Mouse (Mus musculus): ENCODE results near the gene Rpl13a. TPM values are rescaled to one million over a fixed set of nuclear protein-coding genes. Genes with fewer than 3 reads are reported as not detected.
"Not testable (repeated sequence)": the region's sequence is repeated elsewhere in the genome, so short reads cannot be mapped to it uniquely, and the experiment has no call there.

Gene Rpl13a
- polyA plus RNA-seq, 1 experiment from 2014 or later, result 1,469 TPM

DNA sequence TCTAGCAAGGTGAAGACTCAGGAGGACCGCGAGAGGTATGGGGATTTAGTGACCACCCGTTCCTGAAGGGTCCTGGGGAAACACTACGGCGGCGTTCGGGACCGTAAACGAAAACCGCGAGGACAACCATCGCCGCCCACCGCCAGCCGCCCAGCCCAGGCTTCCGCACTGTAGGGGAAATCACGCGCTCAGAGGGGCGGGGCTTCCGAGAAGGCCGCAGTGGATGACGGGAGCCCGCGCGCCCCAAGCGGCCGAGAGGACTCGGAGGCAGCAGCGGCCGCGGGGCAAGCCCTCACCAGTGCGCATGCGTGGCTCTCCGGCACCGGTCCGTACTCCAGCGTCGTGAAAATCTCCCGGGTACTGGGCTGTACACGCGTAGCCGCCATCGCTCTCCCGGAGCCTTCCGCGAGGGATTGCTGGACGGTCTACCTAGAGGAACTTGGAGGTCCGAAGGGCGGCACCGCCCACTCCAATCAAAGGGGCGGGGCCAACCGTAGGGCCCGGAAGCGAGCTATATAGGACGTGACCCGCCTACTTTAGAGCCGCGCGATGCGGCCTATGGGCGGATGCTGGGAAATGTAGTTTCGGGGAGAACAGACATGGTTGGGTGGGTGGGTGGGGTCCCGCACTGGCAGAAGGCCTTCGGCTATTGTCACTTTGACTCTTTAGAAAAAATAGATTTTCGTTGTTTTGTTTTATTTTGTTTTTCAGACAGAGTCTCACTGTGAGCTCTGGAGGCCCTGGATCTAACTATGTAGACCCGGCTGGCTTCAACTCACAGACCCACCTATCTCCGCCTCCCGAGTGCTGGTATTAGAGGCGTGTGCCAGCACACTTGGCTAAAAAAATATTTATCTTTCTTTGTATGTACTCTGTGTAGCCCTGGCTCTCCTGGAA lies 25.8 kb upstream of the Rpl13a start, which contains the start of the genes Pih1d1 and Aldh16a1:
Gene Pih1d1, plus strand, starts transcription at position 208 of the 897 bp plus-strand sequence.
Gene Aldh16a1, minus strand, starts transcription at position 489 of the 897 bp plus-strand sequence.
- peak within 1 kb of the TSS; percentile 76 for H3K9ac ChIP-seq (ENCODE audit: low read length)
- H3K9me3 ChIP-seq (ENCODE audit: control insufficient read depth, low read length), result no peaks in the 10 kb centered on the region
- WGBS, result 5% methylated on average over 69 of the region's 69 CpGs
- peaks cover 2% of the 10 kb centered on the region; the same call in 1 of the 2 replicates for H3K36me3 ChIP-seq (ENCODE audit: control insufficient read depth, insufficient read depth, low read length)
- peak within 1 kb of the TSS; percentile 91 for H3K27ac ChIP-seq (replicated peaks; ENCODE audit: low read depth, low read length)
- ATAC-seq (ENCODE audit: insufficient number of reproducible peaks, low FRiP score, low TSS enrichment, low read depth) (peak; percentile 94), DNase-seq (ENCODE audit: low spot score) (peak; percentile 98)
- H3K4me3 ChIP-seq (ENCODE audit: low read depth, low read length), result peak within 1 kb of the TSS; percentile 51
- H3K27me3 ChIP-seq (ENCODE audit: control insufficient read depth, insufficient read depth, low read length), result no peaks in the 10 kb centered on the region
- peak within 1 kb of the TSS; percentile 53 for H3K4me2 ChIP-seq (ENCODE audit: low read depth, severe bottlenecking)
- H3K4me1 ChIP-seq (ENCODE audit: control insufficient read depth, insufficient read depth, low read length), result 0 out of 2 replicates have a peak, but pooled peaks cover 14% of the 10 kb centered on the region

DNA sequence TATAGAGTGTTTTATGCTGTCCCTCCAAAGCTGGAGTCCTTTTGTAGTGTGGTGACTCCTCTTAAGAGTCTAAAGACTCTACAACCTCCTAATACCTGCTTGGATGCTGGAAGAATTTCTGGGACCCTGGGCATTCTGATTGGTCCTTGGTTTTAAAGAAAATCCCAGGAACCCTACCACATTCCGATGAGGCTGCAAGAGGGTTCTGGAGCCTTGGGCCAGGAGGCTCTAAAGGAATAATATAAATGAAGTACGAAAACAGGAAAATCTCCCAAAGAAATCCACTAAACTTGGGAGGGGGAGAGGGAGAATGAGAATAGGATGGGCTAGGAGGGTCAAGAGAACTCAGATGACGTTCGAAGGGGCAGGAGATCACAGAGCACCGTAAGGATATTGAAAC lies 25.0 kb upstream of the Rpl13a start:
- DNase-seq (ENCODE audit: low spot score), result no peak
- peak overlapping the region; percentile 91; the same call in 1 of the 2 replicates for H3K27ac ChIP-seq (replicated peaks; ENCODE audit: low read depth, low read length)
- no peaks in the 10 kb centered on the region for H3K27me3 ChIP-seq (ENCODE audit: control insufficient read depth, insufficient read depth, low read length)
- H3K4me2 ChIP-seq (ENCODE audit: low read depth, severe bottlenecking), result peak overlapping the region; percentile 53
- H3K9me3 ChIP-seq (ENCODE audit: control insufficient read depth, low read length), result no peaks in the 10 kb centered on the region
- peak overlapping the region; percentile 76 for H3K9ac ChIP-seq (ENCODE audit: low read length)
- 0 out of 2 replicates have a peak, but pooled peaks cover 14% of the 10 kb centered on the region for H3K4me1 ChIP-seq (ENCODE audit: control insufficient read depth, insufficient read depth, low read length)
- ATAC-seq (ENCODE audit: insufficient number of reproducible peaks, low FRiP score, low TSS enrichment, low read depth), result no peak
- 5% methylated on average over 5 of the region's 5 CpGs for WGBS
- peak overlapping the region; percentile 51 for H3K4me3 ChIP-seq (ENCODE audit: low read depth, low read length)
- peaks cover 2% of the 10 kb centered on the region; the same call in 1 of the 2 replicates for H3K36me3 ChIP-seq (ENCODE audit: control insufficient read depth, insufficient read depth, low read length)

DNA sequence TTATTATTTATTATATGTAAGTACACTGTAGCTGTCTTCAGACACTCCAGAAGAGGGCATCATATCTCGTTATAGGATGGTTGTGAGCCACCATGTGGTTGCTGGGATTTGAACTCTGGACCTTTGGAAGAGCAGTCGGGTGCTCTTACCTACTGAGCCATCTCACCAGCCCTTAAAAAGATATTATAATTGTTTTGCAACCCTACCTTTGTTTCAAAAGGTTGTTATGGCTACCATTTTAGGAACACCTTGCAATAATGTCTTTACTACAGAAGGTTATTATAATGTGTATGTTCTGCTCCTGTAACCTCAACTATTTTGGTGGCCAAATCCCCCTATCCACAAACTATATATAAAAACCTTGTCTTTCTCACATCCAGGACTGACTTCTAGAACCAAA lies 24.5 kb upstream of the Rpl13a start:
- H3K27me3 ChIP-seq (ENCODE audit: control insufficient read depth, insufficient read depth, low read length); H3K4me2 ChIP-seq (ENCODE audit: low read depth, severe bottlenecking); H3K9me3 ChIP-seq (ENCODE audit: control insufficient read depth, low read length); H3K4me3 ChIP-seq (ENCODE audit: low read depth, low read length); DNase-seq (ENCODE audit: low spot score); H3K27ac ChIP-seq (replicated peaks; ENCODE audit: low read depth, low read length); ATAC-seq (ENCODE audit: insufficient number of reproducible peaks, low FRiP score, low TSS enrichment, low read depth); H3K9ac ChIP-seq (ENCODE audit: low read length); H3K36me3 ChIP-seq (ENCODE audit: control insufficient read depth, insufficient read depth, low read length): not testable (repeated sequence)
- 91% methylated on average over 2 of the region's 2 CpGs for WGBS
- H3K4me1 ChIP-seq (ENCODE audit: control insufficient read depth, insufficient read depth, low read length), result 0 out of 2 replicates have a peak, but pooled peaks cover 14% of the 10 kb centered on the region

DNA sequence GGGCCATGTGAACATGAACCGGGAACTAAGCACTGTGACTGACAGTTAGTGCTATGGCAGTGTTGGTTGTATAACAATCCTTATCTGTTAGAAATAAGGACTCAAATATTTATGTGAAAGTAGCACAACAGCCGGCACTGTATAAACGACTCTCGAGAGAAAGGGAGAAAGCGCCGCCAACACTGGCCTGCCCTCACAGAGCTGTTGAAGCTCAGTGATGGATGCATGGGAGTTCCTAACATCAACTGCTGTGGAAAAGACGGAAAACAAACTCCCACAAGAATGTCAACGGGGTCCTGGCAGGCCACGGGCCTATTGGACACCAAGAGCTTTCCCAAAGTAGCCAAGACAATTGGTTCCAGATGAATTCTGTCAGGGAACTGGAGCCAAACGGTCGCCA lies 22.7 kb upstream of the Rpl13a start:
- no peaks in the 10 kb centered on the region for H3K9me3 ChIP-seq (ENCODE audit: control insufficient read depth, low read length)
- H3K36me3 ChIP-seq (ENCODE audit: control insufficient read depth, insufficient read depth, low read length), result peaks cover 2% of the 10 kb centered on the region; the same call in 1 of the 2 replicates
- peak overlapping the region; percentile 33; the same call in 1 of the 2 replicates for H3K27ac ChIP-seq (replicated peaks; ENCODE audit: low read depth, low read length)
- H3K4me1 ChIP-seq (ENCODE audit: control insufficient read depth, insufficient read depth, low read length), result 0 out of 2 replicates have a peak, but pooled peaks cover 14% of the 10 kb centered on the region
- H3K4me3 ChIP-seq (ENCODE audit: low read depth, low read length), result no peak overlapping the region
- ATAC-seq (ENCODE audit: insufficient number of reproducible peaks, low FRiP score, low TSS enrichment, low read depth) (no peak), DNase-seq (ENCODE audit: low spot score) (no peak)
- WGBS, result 22% methylated on average over 11 of the region's 11 CpGs
- H3K9ac ChIP-seq (ENCODE audit: low read length), result no peak overlapping the region
- no peak overlapping the region for H3K4me2 ChIP-seq (ENCODE audit: low read depth, severe bottlenecking)
- H3K27me3 ChIP-seq (ENCODE audit: control insufficient read depth, insufficient read depth, low read length), result no peaks in the 10 kb centered on the region

DNA sequence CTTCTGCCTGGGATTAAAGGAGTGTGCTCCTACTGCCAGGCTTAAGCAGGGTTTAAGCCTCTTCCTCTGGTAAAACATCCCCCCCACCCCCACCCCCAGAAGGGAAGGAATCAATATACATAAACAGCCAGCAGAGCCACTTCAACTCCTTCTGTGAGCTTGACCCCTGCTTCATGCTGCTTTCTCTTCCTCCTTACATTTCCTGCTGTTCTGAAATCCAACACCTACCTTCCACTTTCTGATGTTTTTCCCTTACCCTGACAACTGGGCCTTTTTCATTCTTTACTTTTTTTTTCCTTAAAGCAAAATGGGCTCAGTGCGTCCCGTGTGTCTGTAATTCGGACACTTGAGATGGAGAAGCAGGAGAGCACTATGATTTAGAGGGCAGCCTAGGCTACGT lies 21.8 kb upstream of the Rpl13a start:
- Histone ChIP-seq H3K27ac (replicated peaks; ENCODE audit: low read depth, low read length) (no peak overlapping the region), H3K9ac (ENCODE audit: low read length) (no peak overlapping the region), H3K27me3 (ENCODE audit: control insufficient read depth, insufficient read depth, low read length) (no peaks in the 10 kb centered on the region), H3K9me3 (ENCODE audit: control insufficient read depth, low read length) (no peaks in the 10 kb centered on the region), H3K4me3 (ENCODE audit: low read depth, low read length) (no peak overlapping the region), H3K36me3 (ENCODE audit: control insufficient read depth, insufficient read depth, low read length) (peaks cover 2% of the 10 kb centered on the region; the same call in 1 of the 2 replicates), H3K4me1 (ENCODE audit: control insufficient read depth, insufficient read depth, low read length) (0 out of 2 replicates have a peak, but pooled peaks cover 12% of the 10 kb centered on the region), H3K4me2 (ENCODE audit: low read depth, severe bottlenecking) (no peak overlapping the region)
- ATAC-seq (ENCODE audit: insufficient number of reproducible peaks, low FRiP score, low TSS enrichment, low read depth) (no peak), DNase-seq (ENCODE audit: low spot score) (no peak)
- WGBS, result 44% methylated on average over 4 of the region's 4 CpGs

DNA sequence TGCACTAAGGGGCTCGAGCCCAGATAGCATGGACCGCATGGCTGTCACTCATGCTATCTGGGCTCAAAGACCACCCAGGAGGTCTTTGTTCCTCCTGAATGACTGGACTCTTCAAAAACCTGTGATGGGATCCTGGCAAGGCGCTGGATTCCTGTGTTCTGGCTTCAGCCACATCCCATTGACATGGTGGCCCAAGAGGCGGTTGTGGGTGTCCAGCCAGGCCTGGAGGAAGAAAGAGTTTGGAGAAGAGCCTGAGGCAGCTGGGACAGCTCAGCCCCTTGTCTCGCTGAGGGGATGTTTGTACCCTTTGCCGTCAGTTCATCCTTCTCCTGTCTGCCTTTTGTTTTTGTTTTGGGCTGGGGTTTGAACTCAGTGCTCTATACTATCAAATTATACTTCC lies 21.0 kb upstream of the Rpl13a start:
- WGBS, result 77% methylated on average over 6 of the region's 6 CpGs
- no peak overlapping the region for H3K9ac ChIP-seq (ENCODE audit: low read length)
- DNase-seq (ENCODE audit: low spot score), result no peak

DNA sequence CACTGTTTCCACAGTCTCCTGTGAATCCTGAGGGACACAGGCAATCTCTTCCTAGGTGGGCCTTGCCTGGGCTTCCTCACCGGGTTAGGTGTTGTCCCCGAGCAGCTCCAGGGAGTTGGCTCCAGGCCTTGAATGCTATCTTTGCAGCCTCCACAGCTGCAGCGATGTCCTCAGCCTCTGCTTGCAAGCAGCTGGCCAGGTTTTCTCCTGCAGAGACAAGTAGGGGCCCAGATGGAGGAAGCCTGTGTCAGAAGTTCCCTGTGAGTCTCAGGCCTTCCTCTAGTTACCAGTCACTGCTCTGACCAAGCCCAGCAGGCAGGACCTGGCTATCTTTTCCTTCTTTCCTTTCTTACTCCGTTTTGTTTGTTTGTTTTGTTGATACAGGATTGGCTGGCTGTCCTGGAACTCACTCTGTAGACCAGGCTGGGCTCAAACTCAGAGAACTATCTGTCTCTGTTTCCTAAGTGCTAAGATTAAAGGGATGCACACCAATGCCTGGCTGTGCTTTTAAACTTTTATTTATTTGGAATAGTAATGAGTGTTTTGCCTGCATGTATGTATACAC lies 20.1 kb upstream of the Rpl13a start:
- H3K4me2 ChIP-seq (ENCODE audit: low read depth, severe bottlenecking), result no peak overlapping the region
- H3K9ac ChIP-seq (ENCODE audit: low read length), result peak overlapping the region; percentile 1; the same call in 1 of the 2 replicates
- ATAC-seq (ENCODE audit: insufficient number of reproducible peaks, low FRiP score, low TSS enrichment, low read depth) (no peak), DNase-seq (ENCODE audit: low spot score) (no peak)
- WGBS, result 66% methylated on average over 4 of the region's 4 CpGs
- no peak overlapping the region for H3K4me3 ChIP-seq (ENCODE audit: low read depth, low read length)
- no peaks in the 10 kb centered on the region for H3K27me3 ChIP-seq (ENCODE audit: control insufficient read depth, insufficient read depth, low read length)
- H3K9me3 ChIP-seq (ENCODE audit: control insufficient read depth, low read length), result no peaks in the 10 kb centered on the region
- no peak overlapping the region for H3K27ac ChIP-seq (replicated peaks; ENCODE audit: low read depth, low read length)
- H3K4me1 ChIP-seq (ENCODE audit: control insufficient read depth, insufficient read depth, low read length), result 0 out of 2 replicates have a peak, but pooled peaks cover 10% of the 10 kb centered on the region
- peaks cover 2% of the 10 kb centered on the region; the same call in 1 of the 2 replicates for H3K36me3 ChIP-seq (ENCODE audit: control insufficient read depth, insufficient read depth, low read length)

More for the DNA sequence above, 21.0 kb upstream of the Rpl13a start:
- H3K4me3 ChIP-seq (ENCODE audit: low read depth, low read length), result no peak overlapping the region
- no peak overlapping the region for H3K27ac ChIP-seq (replicated peaks; ENCODE audit: low read depth, low read length)
- H3K27me3 ChIP-seq (ENCODE audit: control insufficient read depth, insufficient read depth, low read length), result no peaks in the 10 kb centered on the region
- H3K4me2 ChIP-seq (ENCODE audit: low read depth, severe bottlenecking), result no peak overlapping the region
- no peak for ATAC-seq (ENCODE audit: insufficient number of reproducible peaks, low FRiP score, low TSS enrichment, low read depth)
- no peaks in the 10 kb centered on the region for H3K9me3 ChIP-seq (ENCODE audit: control insufficient read depth, low read length)
- peaks cover 2% of the 10 kb centered on the region; the same call in 1 of the 2 replicates for H3K36me3 ChIP-seq (ENCODE audit: control insufficient read depth, insufficient read depth, low read length)
- H3K4me1 ChIP-seq (ENCODE audit: control insufficient read depth, insufficient read depth, low read length), result 0 out of 2 replicates have a peak, but pooled peaks cover 10% of the 10 kb centered on the region

DNA sequence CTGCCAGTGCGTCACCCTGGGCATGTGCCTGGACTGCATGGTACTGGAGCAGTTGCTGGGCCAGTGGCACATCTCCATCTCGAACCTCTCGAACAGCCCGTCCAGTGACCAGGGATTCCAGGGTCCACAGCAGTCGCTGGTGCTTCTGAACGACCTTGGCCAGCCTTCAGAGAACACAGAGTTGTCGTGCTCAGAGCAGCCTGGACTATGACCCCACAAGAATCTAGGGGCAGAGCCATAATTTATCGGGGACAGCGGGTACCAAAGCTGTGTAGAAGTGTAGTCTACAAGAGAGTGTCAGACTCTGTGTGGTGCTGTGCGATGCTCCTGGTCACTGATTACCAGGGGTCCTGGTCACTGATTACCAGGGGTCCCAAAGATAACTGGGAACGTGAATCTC lies 19.3 kb upstream of the Rpl13a start:
- 91% methylated on average over 11 of the region's 11 CpGs for WGBS
- no peak overlapping the region for H3K4me2 ChIP-seq (ENCODE audit: low read depth, severe bottlenecking)
- H3K9me3 ChIP-seq (ENCODE audit: control insufficient read depth, low read length), result no peaks in the 10 kb centered on the region
- no peak overlapping the region for H3K4me3 ChIP-seq (ENCODE audit: low read depth, low read length)
- peaks cover 2% of the 10 kb centered on the region; the same call in 1 of the 2 replicates for H3K36me3 ChIP-seq (ENCODE audit: control insufficient read depth, insufficient read depth, low read length)
- no peak overlapping the region for H3K27ac ChIP-seq (replicated peaks; ENCODE audit: low read depth, low read length)
- H3K27me3 ChIP-seq (ENCODE audit: control insufficient read depth, insufficient read depth, low read length), result no peaks in the 10 kb centered on the region
- DNase-seq (ENCODE audit: low spot score) (no peak), ATAC-seq (ENCODE audit: insufficient number of reproducible peaks, low FRiP score, low TSS enrichment, low read depth) (no peak)
- no peak overlapping the region for H3K9ac ChIP-seq (ENCODE audit: low read length)
- H3K4me1 ChIP-seq (ENCODE audit: control insufficient read depth, insufficient read depth, low read length), result 0 out of 2 replicates have a peak, but pooled peaks cover 10% of the 10 kb centered on the region
